Mouse (Mus musculus) MEL (cell line): Measurements from ENCODE around the gene Ddx5. TPM values are rescaled to one million over a fixed set of nuclear protein-coding genes. Genes with fewer than 3 reads are reported as not detected.

Experiments
- DNase-seq: peaks from one replicate; pipeline ENCODE4 v3.0.0; 2011; ENCODE audit warnings: low read depth, low spot score
- H3K27ac ChIP-seq: 2 replicates; pipeline ENCODE4 v1.5.1; 2012; ENCODE audit warnings: low read depth, mild to moderate bottlenecking, control low read depth, low read length, moderate library complexity; ENCODE audit not compliant: control insufficient read depth
- H3K27me3 ChIP-seq, 2 experiments: fragments of 150-350 bp in 1 of 2; sonication (generic) in 1 of 2; 2 replicates each; pipeline ENCODE4 v1.6.1; 2012; ENCODE audit warnings: low read length in 2 of 2, mild to moderate bottlenecking in 2 of 2, improper control_type of control experiment in 1 of 2, moderate library complexity in 1 of 2; ENCODE audit not compliant: insufficient read depth in 2 of 2, control insufficient read depth in 1 of 2
- H3K36me3 ChIP-seq, 2 experiments: 2 replicates each; pipeline ENCODE4 v1.6.1; 2012 to 2014; ENCODE audit warnings: low read length in 2 of 2, improper control_type of control experiment in 1 of 2, inconsistent platforms in 1 of 2, mild to moderate bottlenecking in 1 of 2; ENCODE audit not compliant: insufficient read depth in 2 of 2, control insufficient read depth in 1 of 2
- H3K4me1 ChIP-seq, 2 experiments: fragments of 150-350 bp in 1 of 2; sonication (generic) in 1 of 2; 2 replicates each; pipeline ENCODE4 v1.6.1; 2012; ENCODE audit warnings: low read length in 2 of 2, improper control_type of control experiment in 1 of 2, mild to moderate bottlenecking in 1 of 2; ENCODE audit not compliant: insufficient read depth in 2 of 2, control insufficient read depth in 1 of 2
- H3K4me3 ChIP-seq, 2 experiments: fragments of 150-350 bp in 1 of 2; sonication (generic) in 1 of 2; 2 replicates each; pipeline ENCODE4 v1.5.1; 2012; ENCODE audit warnings: low read depth in 2 of 2, low read length in 2 of 2, mild to moderate bottlenecking in 2 of 2, moderate library complexity in 2 of 2, control low read depth in 1 of 2, improper control_type of control experiment in 1 of 2; ENCODE audit not compliant: control insufficient read depth in 1 of 2, insufficient read depth in 1 of 2
- H3K79me2 ChIP-seq: 2 replicates; pipeline ENCODE4 v1.6.1; 2012; ENCODE audit warnings: mild to moderate bottlenecking, low read length, moderate library complexity; ENCODE audit not compliant: control insufficient read depth, poor library complexity, insufficient read depth
- H3K9ac ChIP-seq: 2 replicates; pipeline ENCODE4 v1.6.1; 2012; ENCODE audit warnings: low read depth, mild to moderate bottlenecking, control low read depth, low read length, moderate library complexity; ENCODE audit not compliant: control insufficient read depth, poor library complexity, severe bottlenecking
- H3K9me3 ChIP-seq: fragments of 150-350 bp; sonication (generic); replicated peaks from 2 replicates; pipeline ENCODE4 v1.6.1; 2012; ENCODE audit warnings: mild to moderate bottlenecking, low read length, improper control_type of control experiment, moderate library complexity; ENCODE audit not compliant: insufficient read depth
- BHLHE40 ChIP-seq: IDR thresholded peaks from 2 replicates; pipeline ENCODE4 v1.6.1; 2012; ENCODE audit warnings: low read depth, mild to moderate bottlenecking, inconsistent platforms, low read length, improper control_type of control experiment, borderline replicate concordance
- CTCF ChIP-seq, 3 experiments: IDR thresholded peaks in 2 of 3; conservative IDR thresholded peaks in 1 of 3; 2 replicates each; pipeline ENCODE4 v1.5.1; 2011 to 2012; ENCODE audit warnings: low read length in 3 of 3, low read depth in 2 of 3, mild to moderate bottlenecking in 2 of 3, improper control_type of control experiment in 1 of 3, inconsistent platforms in 1 of 3, mixed read lengths in 1 of 3, moderate library complexity in 1 of 3; ENCODE audit not compliant: control insufficient read depth in 1 of 3, insufficient read depth in 1 of 3, poor library complexity in 1 of 3, severe bottlenecking in 1 of 3
- ELF1 ChIP-seq: IDR thresholded peaks from 2 replicates; pipeline ENCODE4 v1.6.1; 2014; ENCODE audit warnings: low read depth, mild to moderate bottlenecking, inconsistent platforms, low read length, improper control_type of control experiment, moderate library complexity
- EP300 ChIP-seq, 2 experiments: IDR thresholded peaks; 2 replicates each; pipeline ENCODE4 v1.6.1; 2011; ENCODE audit warnings: improper control_type of control experiment in 2 of 2, low read length in 2 of 2, low read depth in 1 of 2, mild to moderate bottlenecking in 1 of 2
- GATA1 ChIP-seq: IDR thresholded peaks from 2 replicates; pipeline ENCODE4 v1.6.1; 2011; ENCODE audit warnings: low read depth, low read length, improper control_type of control experiment
- JUND ChIP-seq: IDR thresholded peaks from 2 replicates; pipeline ENCODE4 v1.6.1; 2011; ENCODE audit warnings: low read depth, mild to moderate bottlenecking, improper control_type of control experiment, low read length
- MAFK ChIP-seq: IDR thresholded peaks from 2 replicates; pipeline ENCODE4 v1.6.1; 2011; ENCODE audit warnings: low read depth, mild to moderate bottlenecking, low read length, improper control_type of control experiment, borderline replicate concordance
- MAX ChIP-seq: IDR thresholded peaks from 2 replicates; pipeline ENCODE4 v1.6.1; 2011; ENCODE audit warnings: low read length, improper control_type of control experiment
- MEF2A ChIP-seq: IDR thresholded peaks from 2 replicates; pipeline ENCODE4 v1.6.1; 2014; ENCODE audit warnings: low read depth, mild to moderate bottlenecking, inconsistent platforms, low read length, improper control_type of control experiment; ENCODE audit not compliant: poor library complexity, insufficient replicate concordance, severe bottlenecking; ENCODE audit errors: extremely low read depth
- MXI1 ChIP-seq: IDR thresholded peaks from 2 replicates; pipeline ENCODE4 v1.6.1; 2011; ENCODE audit warnings: mild to moderate bottlenecking, low read depth, low read length, improper control_type of control experiment
- MYB ChIP-seq: IDR thresholded peaks from 2 replicates; pipeline ENCODE4 v1.6.1; 2011; ENCODE audit warnings: mild to moderate bottlenecking, low read depth, low read length, improper control_type of control experiment
- MYC ChIP-seq: IDR thresholded peaks from 2 replicates; pipeline ENCODE4 v1.6.1; 2011; ENCODE audit warnings: low read depth, mild to moderate bottlenecking, low read length, improper control_type of control experiment, moderate library complexity
- NELFE ChIP-seq: IDR thresholded peaks from 2 replicates; pipeline ENCODE4 v1.6.1; 2011; ENCODE audit warnings: low read depth, low read length, improper control_type of control experiment
- NRF1 ChIP-seq: IDR thresholded peaks from 2 replicates; pipeline ENCODE4 v1.6.1; 2014; ENCODE audit warnings: low read depth, mild to moderate bottlenecking, inconsistent platforms, low read length, improper control_type of control experiment, moderate library complexity; ENCODE audit not compliant: poor library complexity, insufficient read depth, severe bottlenecking
- POLR2A ChIP-seq, 2 experiments: IDR thresholded peaks; 2 replicates each; pipeline ENCODE4 v1.6.1; 2011 to 2012; ENCODE audit warnings: low read length in 2 of 2, mild to moderate bottlenecking in 2 of 2, control low read depth in 1 of 2, improper control_type of control experiment in 1 of 2, low read depth in 1 of 2, moderate library complexity in 1 of 2; ENCODE audit not compliant: control insufficient read depth in 1 of 2, insufficient read depth in 1 of 2, poor library complexity in 1 of 2
- RAD21 ChIP-seq: IDR thresholded peaks from 2 replicates; pipeline ENCODE4 v1.6.1; 2011; ENCODE audit warnings: mild to moderate bottlenecking, low read depth, low read length, improper control_type of control experiment
- TBP ChIP-seq: IDR thresholded peaks from 2 replicates; pipeline ENCODE4 v1.8.0; 2011; ENCODE audit warnings: low read depth, low read length, improper control_type of control experiment
- TCF12 ChIP-seq: IDR thresholded peaks from 2 replicates; pipeline ENCODE4 v1.6.1; 2014; ENCODE audit warnings: low read depth, mild to moderate bottlenecking, inconsistent platforms, low read length, improper control_type of control experiment, moderate library complexity
- ZKSCAN1 ChIP-seq: IDR thresholded peaks from 2 replicates; pipeline ENCODE4 v1.6.1; 2012; ENCODE audit warnings: low read depth, mild to moderate bottlenecking, inconsistent platforms, low read length, improper control_type of control experiment, moderate library complexity
- polyA plus RNA-seq, 2 experiments: library from polyadenylated mRNA; stranded (reverse) in 1 of 2; unstranded in 1 of 2; fragments of >175 nt in 1 of 2; fragments of >200 nt in 1 of 2; gene quantifications; 2 replicates each; pipeline versions ENCODE4 v1.2.1 to v1.2.4; 2012; ENCODE audit warnings: low replicate concordance in 2 of 2, low read depth in 1 of 2; ENCODE audit not compliant: insufficient read length in 2 of 2, insufficient read depth in 1 of 2, missing spikeins in 1 of 2
- total RNA-seq: library from RNA; depleted of rRNA; stranded (reverse); fragments of 300-350 nt; gene quantifications from 2 replicates; pipeline ENCODE4 v1.2.3, GENCODE M21; 2012; rRNA removed

The Ddx5 gene
- total and polyA plus RNA-seq, 3 experiments, result 338 to 3,269 (median 748) TPM

DNA sequence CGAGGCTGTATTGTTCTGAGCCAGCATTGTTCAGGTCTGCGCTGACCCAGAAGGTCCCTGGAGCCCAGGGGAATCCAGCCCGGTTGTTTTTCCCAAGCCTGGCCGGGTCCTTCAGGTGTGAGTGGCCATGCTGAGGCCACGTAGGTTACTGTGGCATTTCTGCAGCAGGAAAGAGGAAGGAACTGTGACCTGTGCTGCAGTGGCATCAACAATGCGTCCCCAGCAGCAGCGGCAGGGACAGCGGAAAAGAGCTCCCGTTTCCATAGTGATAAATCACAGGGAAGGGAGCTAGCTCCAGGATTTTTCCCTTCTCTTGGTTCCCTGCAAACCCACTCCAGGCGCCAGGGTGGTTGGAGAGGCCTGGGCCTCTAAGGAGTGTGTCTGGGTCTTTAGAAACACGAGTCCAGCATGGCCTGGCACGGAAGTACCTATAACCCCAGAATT, 51.8 kb downstream of the Ddx5 start (continued):
- TF ChIP-seq MYB (no peak), TBP (no peak)

GRCm38 (mm10) chr11:106736614-106737013, 52.4 kb downstream of the Ddx5 start:
- H3K79me2 ChIP-seq, result no peaks in the 10 kb centered on the region
- TF ChIP-seq ELF1 (no peak), TBP (no peak), RAD21 (no peak), MAX (no peak), MYC (no peak), ZKSCAN1 (no peak), NELFE (no peak), CTCF (IDR thresholded peaks at IDR 0.05 in 2 of 3, conservative IDR thresholded peaks at IDR 0.05 in 1 of 3; ENCODE audit: control insufficient read depth in 1 of 3, insufficient read depth in 1 of 3, low read depth in 2 of 3, low read length in 3 of 3, poor library complexity in 1 of 3, severe bottlenecking in 1 of 3) (no peak), BHLHE40 (no peak), NRF1 (no peak), MAFK (no peak), POLR2A (IDR thresholded peaks at IDR 0.05; ENCODE audit: control insufficient read depth in 1 of 2, insufficient read depth in 1 of 2, low read depth in 1 of 2, low read length in 2 of 2, poor library complexity in 1 of 2) (no peak)
- no peak overlapping the region for H3K27ac ChIP-seq
- no peak overlapping the region for H3K9ac ChIP-seq
- no peaks in the 10 kb centered on the region for H3K9me3 ChIP-seq
- no peak for DNase-seq
- no peaks in the 10 kb centered on the region for H3K36me3 ChIP-seq
- H3K4me3 ChIP-seq, result no peak overlapping the region
- H3K4me1 ChIP-seq, result no peaks in the 10 kb centered on the region
- no peaks in the 10 kb centered on the region; a peak in 1 of 4 replicates for H3K27me3 ChIP-seq

GRCm38 (mm10) chr11:106730714-106731113, 58.3 kb downstream of the Ddx5 start:
- H3K79me2 ChIP-seq, result no peaks in the 10 kb centered on the region
- no peaks in the 10 kb centered on the region for H3K27me3 ChIP-seq
- H3K4me3 ChIP-seq, result no peak overlapping the region
- H3K9ac ChIP-seq, result no peak overlapping the region
- peak; percentile 31 for DNase-seq
- no peak overlapping the region for H3K27ac ChIP-seq
- peaks cover 0 to 34% of the 10 kb centered on the region in 2 experiments; a peak in 2 of 4 replicates for H3K36me3 ChIP-seq
- H3K9me3 ChIP-seq, result no peaks in the 10 kb centered on the region
- TF ChIP-seq JUND (no peak), TCF12 (0 out of 2 replicates have a peak, but pooled peaks have one; percentile 28), MEF2A (peak; percentile 84), MXI1 (no peak), EP300 (IDR thresholded peaks at IDR 0.05; ENCODE audit: low read depth in 1 of 2, low read length in 2 of 2) (peak in 1 of 2 experiments; percentile 29; a peak in 1 of 4 replicates), GATA1 (peak; percentile 66)
- TF ChIP-seq, all 39 proteins: peak for 4
- peaks cover 25 to 40% of the 10 kb centered on the region in 2 experiments for H3K4me1 ChIP-seq

Other genes starting within 250 kb of the Ddx5 start
- 21.9 and 24.8 TPM in 2 replicates for gene Tex2, start 175.8 kb downstream of the Ddx5 start, total RNA-seq
- gene Tex2, start 175.8 kb downstream of the Ddx5 start, polyA plus RNA-seq, result 10 to 100 TPM in 1 of 2 experiments, not detected in 1; 13.7 TPM
- 0.12 and 0.20 TPM in 2 replicates for gene Pecam1, start 38.6 kb downstream of the Ddx5 start, total RNA-seq
- under 1 TPM in 1 of 2 experiments, not detected in 1; 0.14 TPM for gene Pecam1, start 38.6 kb downstream of the Ddx5 start, polyA plus RNA-seq
- not detected in 2 replicates for gene Milr1, start 38.0 kb downstream of the Ddx5 start, total RNA-seq
- gene Milr1, start 38.0 kb downstream of the Ddx5 start, polyA plus RNA-seq, result under 1 TPM in 1 of 2 experiments, not detected in 1; 0.26 TPM
- 9.2 and 10.7 TPM in 2 replicates for gene Polg2, start 9.6 kb downstream of the Ddx5 start, total RNA-seq
- gene Polg2, start 9.6 kb downstream of the Ddx5 start, polyA plus RNA-seq, result 1 to 10 TPM in 1 of 2 experiments, not detected in 1; 6.3 TPM
- gene Cep95, start 67 bp upstream of the Ddx5 start, total RNA-seq, result 11.2 and 11.6 TPM in 2 replicates
- gene Cep95, start 67 bp upstream of the Ddx5 start, polyA plus RNA-seq, result 10 to 100 TPM in 1 of 2 experiments, not detected in 1; 12.9 TPM
- 17.5 and 18.2 TPM in 2 replicates for gene Smurf2, start 131.5 kb upstream of the Ddx5 start, total RNA-seq
- 10 to 100 TPM; 15.5 to 67.0 TPM for gene Smurf2, start 131.5 kb upstream of the Ddx5 start, polyA plus RNA-seq
- 216 and 275 TPM in 2 replicates for gene Kpna2, start 210.4 kb upstream of the Ddx5 start, total RNA-seq
- gene Kpna2, start 210.4 kb upstream of the Ddx5 start, polyA plus RNA-seq, result 10 to 100 TPM in 1 of 2 experiments, not detected in 1; 13.2 TPM
- gene 1810010H24Rik, start 236.5 kb upstream of the Ddx5 start, total RNA-seq, result 0.42 and 0.88 TPM in 2 replicates
- gene 1810010H24Rik, start 236.5 kb upstream of the Ddx5 start, polyA plus RNA-seq, result 1 to 10 TPM in 1 of 2 experiments, not detected in 1; 2.5 TPM